Mouse (Mus musculus) MEL (cell line): ENCODE data around the gene Cab39l. TPM values are rescaled to one million over a fixed set of nuclear protein-coding genes. Genes with fewer than 3 reads are reported as not detected.

Experiments
- DNase-seq: peaks from one replicate; pipeline ENCODE4 v3.0.0; 2011; ENCODE audit warnings: low read depth, low spot score
- H3K27ac ChIP-seq: 2 replicates; pipeline ENCODE4 v1.5.1; 2012; ENCODE audit warnings: low read depth, mild to moderate bottlenecking, control low read depth, low read length, moderate library complexity; ENCODE audit not compliant: control insufficient read depth
- H3K27me3 ChIP-seq, 2 experiments: fragments of 150-350 bp in 1 of 2; sonication (generic) in 1 of 2; 2 replicates each; pipeline ENCODE4 v1.6.1; 2012; ENCODE audit warnings: low read length in 2 of 2, mild to moderate bottlenecking in 2 of 2, improper control_type of control experiment in 1 of 2, moderate library complexity in 1 of 2; ENCODE audit not compliant: insufficient read depth in 2 of 2, control insufficient read depth in 1 of 2
- H3K36me3 ChIP-seq, 2 experiments: 2 replicates each; pipeline ENCODE4 v1.6.1; 2012 to 2014; ENCODE audit warnings: low read length in 2 of 2, improper control_type of control experiment in 1 of 2, inconsistent platforms in 1 of 2, mild to moderate bottlenecking in 1 of 2; ENCODE audit not compliant: insufficient read depth in 2 of 2, control insufficient read depth in 1 of 2
- H3K4me1 ChIP-seq, 2 experiments: fragments of 150-350 bp in 1 of 2; sonication (generic) in 1 of 2; 2 replicates each; pipeline ENCODE4 v1.6.1; 2012; ENCODE audit warnings: low read length in 2 of 2, improper control_type of control experiment in 1 of 2, mild to moderate bottlenecking in 1 of 2; ENCODE audit not compliant: insufficient read depth in 2 of 2, control insufficient read depth in 1 of 2
- H3K4me3 ChIP-seq, 2 experiments: fragments of 150-350 bp in 1 of 2; sonication (generic) in 1 of 2; 2 replicates each; pipeline ENCODE4 v1.5.1; 2012; ENCODE audit warnings: low read depth in 2 of 2, low read length in 2 of 2, mild to moderate bottlenecking in 2 of 2, moderate library complexity in 2 of 2, control low read depth in 1 of 2, improper control_type of control experiment in 1 of 2; ENCODE audit not compliant: control insufficient read depth in 1 of 2, insufficient read depth in 1 of 2
- H3K79me2 ChIP-seq: 2 replicates; pipeline ENCODE4 v1.6.1; 2012; ENCODE audit warnings: mild to moderate bottlenecking, low read length, moderate library complexity; ENCODE audit not compliant: control insufficient read depth, poor library complexity, insufficient read depth
- H3K9ac ChIP-seq: 2 replicates; pipeline ENCODE4 v1.6.1; 2012; ENCODE audit warnings: low read depth, mild to moderate bottlenecking, control low read depth, low read length, moderate library complexity; ENCODE audit not compliant: control insufficient read depth, poor library complexity, severe bottlenecking
- H3K9me3 ChIP-seq: fragments of 150-350 bp; sonication (generic); replicated peaks from 2 replicates; pipeline ENCODE4 v1.6.1; 2012; ENCODE audit warnings: mild to moderate bottlenecking, low read length, improper control_type of control experiment, moderate library complexity; ENCODE audit not compliant: insufficient read depth
- BHLHE40 ChIP-seq: IDR thresholded peaks from 2 replicates; pipeline ENCODE4 v1.6.1; 2012; ENCODE audit warnings: low read depth, mild to moderate bottlenecking, inconsistent platforms, low read length, improper control_type of control experiment, borderline replicate concordance
- CHD2 ChIP-seq: IDR thresholded peaks from 2 replicates; pipeline ENCODE4 v1.6.1; 2011; ENCODE audit warnings: low read length, improper control_type of control experiment
- CTCF ChIP-seq, 3 experiments: IDR thresholded peaks in 2 of 3; conservative IDR thresholded peaks in 1 of 3; 2 replicates each; pipeline ENCODE4 v1.5.1; 2011 to 2012; ENCODE audit warnings: low read length in 3 of 3, low read depth in 2 of 3, mild to moderate bottlenecking in 2 of 3, improper control_type of control experiment in 1 of 3, inconsistent platforms in 1 of 3, mixed read lengths in 1 of 3, moderate library complexity in 1 of 3; ENCODE audit not compliant: control insufficient read depth in 1 of 3, insufficient read depth in 1 of 3, poor library complexity in 1 of 3, severe bottlenecking in 1 of 3
- ELF1 ChIP-seq: IDR thresholded peaks from 2 replicates; pipeline ENCODE4 v1.6.1; 2014; ENCODE audit warnings: low read depth, mild to moderate bottlenecking, inconsistent platforms, low read length, improper control_type of control experiment, moderate library complexity
- ETS1 ChIP-seq: IDR thresholded peaks from 2 replicates; pipeline ENCODE4 v1.6.1; 2012; ENCODE audit warnings: low read depth, mild to moderate bottlenecking, inconsistent platforms, low read length, improper control_type of control experiment, moderate library complexity
- GATA1 ChIP-seq: IDR thresholded peaks from 2 replicates; pipeline ENCODE4 v1.6.1; 2011; ENCODE audit warnings: low read depth, low read length, improper control_type of control experiment
- KAT2A ChIP-seq: conservative IDR thresholded peaks from 2 replicates; pipeline ENCODE4 v1.6.1; 2012; ENCODE audit warnings: low read depth, low read length, improper control_type of control experiment, inconsistent platforms
- MEF2A ChIP-seq: IDR thresholded peaks from 2 replicates; pipeline ENCODE4 v1.6.1; 2014; ENCODE audit warnings: low read depth, mild to moderate bottlenecking, inconsistent platforms, low read length, improper control_type of control experiment; ENCODE audit not compliant: poor library complexity, insufficient replicate concordance, severe bottlenecking; ENCODE audit errors: extremely low read depth
- MXI1 ChIP-seq: IDR thresholded peaks from 2 replicates; pipeline ENCODE4 v1.6.1; 2011; ENCODE audit warnings: mild to moderate bottlenecking, low read depth, low read length, improper control_type of control experiment
- NELFE ChIP-seq: IDR thresholded peaks from 2 replicates; pipeline ENCODE4 v1.6.1; 2011; ENCODE audit warnings: low read depth, low read length, improper control_type of control experiment
- NRF1 ChIP-seq: IDR thresholded peaks from 2 replicates; pipeline ENCODE4 v1.6.1; 2014; ENCODE audit warnings: low read depth, mild to moderate bottlenecking, inconsistent platforms, low read length, improper control_type of control experiment, moderate library complexity; ENCODE audit not compliant: poor library complexity, insufficient read depth, severe bottlenecking
- POLR2AphosphoS2 ChIP-seq: IDR thresholded peaks from 2 replicates; pipeline ENCODE4 v1.6.1; 2011; ENCODE audit warnings: low read length, improper control_type of control experiment
- POLR2AphosphoS5 ChIP-seq: IDR thresholded peaks from 2 replicates; pipeline ENCODE4 v1.6.1; 2012; ENCODE audit warnings: low read depth, borderline replicate concordance, mild to moderate bottlenecking, inconsistent platforms, low read length, moderate library complexity, mixed read lengths
- RAD21 ChIP-seq: IDR thresholded peaks from 2 replicates; pipeline ENCODE4 v1.6.1; 2011; ENCODE audit warnings: mild to moderate bottlenecking, low read depth, low read length, improper control_type of control experiment
- USF1 ChIP-seq: IDR thresholded peaks from 2 replicates; pipeline ENCODE4 v1.6.1; 2014; ENCODE audit warnings: low read depth, mild to moderate bottlenecking, inconsistent platforms, low read length, improper control_type of control experiment, moderate library complexity
- USF2 ChIP-seq, 2 experiments: IDR thresholded peaks; 2 replicates each; pipeline ENCODE4 v1.6.1; 2011 to 2012; ENCODE audit warnings: improper control_type of control experiment in 2 of 2, low read length in 2 of 2, borderline replicate concordance in 1 of 2, inconsistent platforms in 1 of 2, low read depth in 1 of 2, mild to moderate bottlenecking in 1 of 2; ENCODE audit not compliant: insufficient read depth in 1 of 2
- ZC3H11A ChIP-seq: IDR thresholded peaks from 2 replicates; pipeline ENCODE4 v1.6.1; 2012; ENCODE audit warnings: low read depth, mild to moderate bottlenecking, inconsistent platforms, low read length, improper control_type of control experiment
- ZNF384 ChIP-seq: IDR thresholded peaks from 2 replicates; pipeline ENCODE4 v1.6.1; 2012; ENCODE audit warnings: low read depth, mild to moderate bottlenecking, inconsistent platforms, low read length, improper control_type of control experiment
- polyA plus RNA-seq, 2 experiments: library from polyadenylated mRNA; stranded (reverse) in 1 of 2; unstranded in 1 of 2; fragments of >175 nt in 1 of 2; fragments of >200 nt in 1 of 2; gene quantifications; 2 replicates each; pipeline versions ENCODE4 v1.2.1 to v1.2.4; 2012; ENCODE audit warnings: low replicate concordance in 2 of 2, low read depth in 1 of 2; ENCODE audit not compliant: insufficient read length in 2 of 2, insufficient read depth in 1 of 2, missing spikeins in 1 of 2
- total RNA-seq: library from RNA; depleted of rRNA; stranded (reverse); fragments of 300-350 nt; gene quantifications from 2 replicates; pipeline ENCODE4 v1.2.3, GENCODE M21; 2012

Gene Cab39l
- total and polyA plus RNA-seq, 3 experiments = 24.2 to 34.0 TPM; not detected in 1

GRCm38 (mm10) chr14:59557071-59557470 lies 116.3 kb downstream of the Cab39l start:
- no peak for TF ChIP-seq ZC3H11A
- TF ChIP-seq GATA1 = no peak
- no peak for TF ChIP-seq KAT2A
- no peak for TF ChIP-seq MXI1
- no peak for TF ChIP-seq CTCF (IDR thresholded peaks at IDR 0.05 in 2 of 3, conservative IDR thresholded peaks at IDR 0.05 in 1 of 3; ENCODE audit: control insufficient read depth in 1 of 3, insufficient read depth in 1 of 3, low read depth in 2 of 3, low read length in 3 of 3, poor library complexity in 1 of 3, severe bottlenecking in 1 of 3)
- TF ChIP-seq ETS1 = no peak
- no peak for TF ChIP-seq RAD21
- no peak for TF ChIP-seq NRF1
- TF ChIP-seq POLR2AphosphoS5 = no peak
- no peaks in the 10 kb centered on the region for H3K27me3 ChIP-seq
- H3K4me3 ChIP-seq = no peak overlapping the region
- H3K79me2 ChIP-seq = no peaks in the 10 kb centered on the region
- DNase-seq = no peak
- H3K36me3 ChIP-seq = no peaks in the 10 kb centered on the region
- H3K27ac ChIP-seq = no peak overlapping the region
- no peaks in the 10 kb centered on the region for H3K9me3 ChIP-seq
- no peaks in the 10 kb centered on the region for H3K4me1 ChIP-seq
- H3K9ac ChIP-seq = no peak overlapping the region

GRCm38 (mm10) chr14:59557886-59558285 lies 117.1 kb downstream of the Cab39l start:
- H3K4me1 ChIP-seq = no peaks in the 10 kb centered on the region
- TF ChIP-seq USF1 (no peak), POLR2AphosphoS5 (no peak), USF2 (IDR thresholded peaks at IDR 0.05; ENCODE audit: borderline replicate concordance in 1 of 2, insufficient read depth in 1 of 2, low read depth in 1 of 2, low read length in 2 of 2) (no peak), ELF1 (no peak), MEF2A (no peak), KAT2A (no peak), CHD2 (no peak), NELFE (no peak), POLR2AphosphoS2 (no peak), BHLHE40 (no peak), ZNF384 (no peak)
- no peaks in the 10 kb centered on the region for H3K27me3 ChIP-seq
- H3K9me3 ChIP-seq = no peaks in the 10 kb centered on the region
- H3K36me3 ChIP-seq = no peaks in the 10 kb centered on the region
- H3K4me3 ChIP-seq = no peak overlapping the region
- H3K27ac ChIP-seq = no peak overlapping the region
- DNase-seq = no peak
- H3K9ac ChIP-seq = no peak overlapping the region
- no peaks in the 10 kb centered on the region for H3K79me2 ChIP-seq
